In the genomic region with DNA sequence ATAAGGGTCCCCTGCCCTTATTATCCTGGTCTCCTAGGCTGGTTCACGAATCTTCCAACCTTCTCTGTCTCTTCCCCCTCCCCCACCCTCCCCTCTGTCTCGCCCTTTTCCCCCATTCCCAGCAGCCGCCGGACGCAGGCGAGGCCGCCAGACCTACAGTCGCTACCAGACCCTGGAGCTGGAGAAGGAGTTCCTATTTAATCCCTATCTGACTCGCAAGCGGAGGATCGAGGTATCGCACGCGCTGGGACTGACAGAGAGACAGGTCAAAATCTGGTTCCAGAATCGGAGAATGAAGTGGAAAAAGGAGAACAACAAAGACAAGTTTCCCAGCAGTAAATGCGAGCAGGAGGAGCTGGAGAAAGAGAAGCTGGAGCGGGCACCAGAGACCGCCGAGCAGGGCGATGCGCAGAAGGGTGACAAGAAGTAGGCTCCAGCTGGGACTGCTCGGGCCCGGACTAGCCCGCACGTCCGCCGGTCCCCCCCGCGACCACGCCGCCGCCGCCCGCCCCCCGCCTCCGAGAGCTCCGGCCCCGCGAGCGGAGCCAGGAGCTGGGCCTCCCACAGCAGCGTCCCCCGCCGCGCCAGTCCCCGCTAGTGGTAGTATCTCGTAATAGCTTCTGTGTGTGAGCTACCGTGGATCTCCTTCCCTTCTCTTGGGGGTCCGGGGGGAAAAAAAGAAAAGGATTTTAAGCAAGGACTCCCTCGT, we compare ENCODE assay signal across 9 mouse cellular contexts. TPM values are rescaled to one million over a fixed set of nuclear protein-coding genes. Genes with fewer than 3 reads are reported as not detected.
DNase-seq lines count a peak whose midpoint lies in the region; ATAC-seq and TF ChIP-seq lines count a peak whose summit lies in the region.
"Had no signal": no experiment of that assay in that cellular context is flagged by ENCODE, and none has a peak within 500 bp of the region (broad histone marks: within the 10 kb centered on the region; RNA-seq: fewer than 3 reads in every experiment).

No protein-coding gene starts in this region.

- peaks cover 1% of the 10 kb centered on the region; the same call in 1 of the 2 replicates for H3K4me1 ChIP-seq in heart, adult 2 months (ENCODE audit: control insufficient read depth, insufficient read depth, low read length)
- peaks cover 32% of the 10 kb centered on the region for H3K4me1 ChIP-seq in heart, embryonic 15.5 days (replicated peaks)
- peaks cover 37% of the 10 kb centered on the region for H3K4me1 ChIP-seq in limb, embryonic 12.5 days (replicated peaks)

- WGBS in heart, adult 2 months: 2% methylated on average over 48 of the region's 49 CpGs
- under 1% methylated on average over 49 of the region's 49 CpGs for WGBS in heart, embryonic 15.5 days
- WGBS in limb, embryonic 12.5 days: under 1% methylated on average over 48 of the region's 49 CpGs

- no peaks in the 10 kb centered on the region for H3K36me3 ChIP-seq in heart, adult 2 months (ENCODE audit: control insufficient read depth, insufficient read depth, low read length)
- no peaks in the 10 kb centered on the region for H3K36me3 ChIP-seq in heart, embryonic 15.5 days
- H3K36me3 ChIP-seq in limb, embryonic 12.5 days: no peaks in the 10 kb centered on the region

- peaks cover 57% of the 10 kb centered on the region for H3K27me3 ChIP-seq in heart, adult 2 months (ENCODE audit: control insufficient read depth, insufficient read depth, low read length)
- H3K27me3 ChIP-seq in heart, embryonic 15.5 days: peaks cover 96% of the 10 kb centered on the region
- peaks cover 98% of the 10 kb centered on the region for H3K27me3 ChIP-seq in limb, embryonic 12.5 days

- TF ChIP-seq CTCF in heart, adult 2 months (IDR thresholded peaks at IDR 0.05): peak; percentile 48

- no peak for TF ChIP-seq EP300 in heart, adult 2 months (IDR thresholded peaks at IDR 0.05; ENCODE audit: insufficient read depth, low read depth, low read length)

- DNase-seq in heart, adult 2 months: peak in 1 of 2 experiments; percentile 50
- no peak for DNase-seq in heart, adult 8-10 months (ENCODE audit: low spot score)
- DNase-seq in ES-CJ7 (ENCODE audit: low read depth, low spot score): peak; percentile 87
- peak; percentile 72 for DNase-seq in neural tube, embryonic 10.5 days (ENCODE audit: extremely low spot score, low spot score)
- no peak for DNase-seq in left cerebral cortex, postnatal 4 days
- no peak for DNase-seq in ovary, postnatal 10 days (ENCODE audit: low spot score)

- no peak overlapping the region for H3K27ac ChIP-seq in heart, adult 2 months
- H3K27ac ChIP-seq in heart, embryonic 15.5 days: no peak overlapping the region
- H3K27ac ChIP-seq in limb, embryonic 12.5 days: 0 out of 2 replicates have a peak overlapping the region, but pooled peaks have one; percentile 45

- intact Hi-C loops in heart, adult 2 months (cut with DNase I): loop anchor here (10.0 kb wide), 2 partner anchors 279 to 441 kb away; partner anchors contain the start of gene Igf2bp1
- intact Hi-C loops in left cerebral cortex, postnatal 4 days (cut with DNase I): loop anchor here (5.0 kb wide), 1 partner anchor 493 kb away; the partner anchor contains the start of gene Snx11

- H3K9me3 ChIP-seq in heart, embryonic 15.5 days (replicated peaks): no peaks in the 10 kb centered on the region
- H3K9me3 ChIP-seq in limb, embryonic 12.5 days: no peaks in the 10 kb centered on the region

- H3K9ac ChIP-seq in heart, adult 2 months (ENCODE audit: low read depth, low read length): peak overlapping the region; percentile 39; the same call in 1 of the 2 replicates
- no peak overlapping the region for H3K9ac ChIP-seq in heart, embryonic 15.5 days
- H3K9ac ChIP-seq in limb, embryonic 12.5 days (replicated peaks): peak overlapping the region; percentile 40; the same call in 1 of the 2 replicates

- peak overlapping the region; percentile 15; the same call in 1 of the 2 replicates for H3K4me3 ChIP-seq in heart, adult 2 months
- H3K4me3 ChIP-seq in heart, embryonic 15.5 days: peak overlapping the region; percentile 50
- H3K4me3 ChIP-seq in limb, embryonic 12.5 days (replicated peaks): peak overlapping the region; percentile 32

- TF ChIP-seq POLR2A in heart, adult 2 months (IDR thresholded peaks at IDR 0.05; ENCODE audit: insufficient read depth, low read depth, low read length): no peak

- H3K4me2 ChIP-seq in heart, embryonic 15.5 days: peak overlapping the region; percentile 68
- peak overlapping the region; percentile 52 for H3K4me2 ChIP-seq in limb, embryonic 12.5 days

- H3K79me2 ChIP-seq in heart, adult 2 months (replicated peaks; ENCODE audit: control insufficient read depth, insufficient read depth, low read length): no peaks in the 10 kb centered on the region

- ATAC-seq in heart, embryonic 15.5 days (replicated peaks; ENCODE audit: insufficient number of reproducible peaks, insufficient read depth, low FRiP score, low read depth): 0 out of 2 replicates have a peak, but pooled peaks have one; percentile 47
- ATAC-seq in limb, embryonic 12.5 days (ENCODE audit: insufficient number of reproducible peaks, insufficient read depth, low FRiP score, low TSS enrichment, low read depth): no peak

RNA-seq across cellular contexts. Expression of gene Hoxb7, which starts 2.2 kb away (rescaled TPM):
- total RNA-seq in heart, adult 2 months (2021): not detected
- not detected in 2 replicates for polyA plus RNA-seq in heart, adult 2 months (2012; rRNA removed)
- not detected for total RNA-seq in heart, adult 8-10 months (2022)
- 0.25 and 0.32 TPM in 2 replicates for polyA plus RNA-seq in heart, embryonic 15.5 days (2015; fragmentation: Nextera tagmentation; extraction: Ambion mirVana)
- polyA plus RNA-seq in limb, embryonic 12.5 days (2016; fragmentation: Nextera tagmentation; extraction: Ambion mirVana): 1.8 and 2.1 TPM in 2 replicates
- total RNA-seq in left cerebral cortex, postnatal 4 days (2021): not detected
- total RNA-seq: MEL had no signal

RNA-seq across cellular contexts. Expression of gene Hoxb8, which starts 2.5 kb away (rescaled TPM):
- not detected for total RNA-seq in heart, adult 2 months (2021)
- not detected in 2 replicates for polyA plus RNA-seq in heart, adult 2 months (2012; rRNA removed)
- total RNA-seq in heart, adult 8-10 months (2022): not detected
- polyA plus RNA-seq in heart, embryonic 15.5 days (2015; fragmentation: Nextera tagmentation; extraction: Ambion mirVana): 0.08 TPM in 1 of 2 replicates, not detected in the other
- polyA plus RNA-seq in limb, embryonic 12.5 days (2016; fragmentation: Nextera tagmentation; extraction: Ambion mirVana): 0.24 and 0.40 TPM in 2 replicates
- not detected for total RNA-seq in left cerebral cortex, postnatal 4 days (2021)
- total RNA-seq: MEL had no signal

RNA-seq across cellular contexts. Expression of gene Hoxb6, which starts 8.1 kb away (rescaled TPM):
- not detected for total RNA-seq in heart, adult 2 months (2021)
- not detected in 2 replicates for polyA plus RNA-seq in heart, adult 2 months (2012; rRNA removed)
- not detected for total RNA-seq in heart, adult 8-10 months (2022)
- 0.49 and 1.2 TPM in 2 replicates for polyA plus RNA-seq in heart, embryonic 15.5 days (2015; fragmentation: Nextera tagmentation; extraction: Ambion mirVana)
- 1.0 and 1.1 TPM in 2 replicates for polyA plus RNA-seq in limb, embryonic 12.5 days (2016; fragmentation: Nextera tagmentation; extraction: Ambion mirVana)
- not detected for total RNA-seq in left cerebral cortex, postnatal 4 days (2021)
- total RNA-seq: MEL had no signal

RNA-seq across cellular contexts. Expression of gene Hoxb9, which starts 12.9 kb away (rescaled TPM):
- total RNA-seq in heart, adult 2 months (2021): not detected
- polyA plus RNA-seq in heart, adult 2 months (2012; rRNA removed): not detected in 2 replicates
- total RNA-seq in heart, adult 8-10 months (2022): not detected
- 0.06 TPM in 1 of 2 replicates, not detected in the other for polyA plus RNA-seq in heart, embryonic 15.5 days (2015; fragmentation: Nextera tagmentation; extraction: Ambion mirVana)
- polyA plus RNA-seq in limb, embryonic 12.5 days (2016; fragmentation: Nextera tagmentation; extraction: Ambion mirVana): 1.0 and 1.3 TPM in 2 replicates
- total RNA-seq in left cerebral cortex, postnatal 4 days (2021): not detected
- total RNA-seq: MEL had no signal

RNA-seq across cellular contexts. Expression of gene Hoxb5, which starts 18.9 kb away (rescaled TPM):
- under 1 TPM in 1 of 2 experiments, not detected in 1; 0.18 TPM for total RNA-seq in heart, adult 2 months (2021)
- 0.20 and 0.23 TPM in 2 replicates for polyA plus RNA-seq in heart, adult 2 months (2012; rRNA removed)
- total RNA-seq in heart, adult 8-10 months (2022): under 1 TPM in 1 of 4 experiments, not detected in 3; 0.11 TPM
- polyA plus RNA-seq in heart, embryonic 15.5 days (2015; fragmentation: Nextera tagmentation; extraction: Ambion mirVana): 1.4 and 3.3 TPM in 2 replicates
- 0.83 and 2.1 TPM in 2 replicates for polyA plus RNA-seq in limb, embryonic 12.5 days (2016; fragmentation: Nextera tagmentation; extraction: Ambion mirVana)
- total RNA-seq in left cerebral cortex, postnatal 4 days (2021): not detected
- total RNA-seq: MEL had no signal

Comparison
In these comparisons a context has a peak if more than half of its experiments do, and no peak if none do; other contexts are left out.
1. DNase-seq: peak in ES-CJ7 (single experiment) and neural tube, embryonic 10.5 days (single experiment); none in heart, adult 8-10 months (single experiment), left cerebral cortex, postnatal 4 days (single experiment) and ovary, postnatal 10 days (single experiment).
2. Peak in every context shown above with its lines, with median percentiles within 50 percentile points of each other: H3K4me3 ChIP-seq.